Mouse (Mus musculus) 3134 (cell line): ENCODE measurements around the gene Wdr83.

Source experiments
- DNase-seq: peaks from one replicate; pipeline ENCODE4 v3.0.0-alpha.2; 2011; ENCODE audit warnings: low spot score; ENCODE audit not compliant: insufficient read length; ENCODE audit errors: extremely low read depth

Gene Wdr83

GRCm38 (mm10) chr8:85035728-85036310, 45.3 kb downstream of the Wdr83 start:
- no peak for DNase-seq

- no peak for DNase-seq
These were observed 45.9 kb downstream of the Wdr83 start for GRCm38 (mm10) chr8:85035165-85035727.

- no peak for DNase-seq
These were observed 46.3 kb downstream of the Wdr83 start for GRCm38 (mm10) chr8:85034764-85035163.

- no peak for DNase-seq
These were observed 47.2 kb downstream of the Wdr83 start for GRCm38 (mm10) chr8:85033867-85034266.

GRCm38 (mm10) chr8:85032622-85033311, 48.3 kb downstream of the Wdr83 start:
- DNase-seq, result no peak

GRCm38 (mm10) chr8:85029271-85029670, 51.8 kb downstream of the Wdr83 start:
- DNase-seq, result no peak

GRCm38 (mm10) chr8:85027922-85028321, 53.2 kb downstream of the Wdr83 start:
- DNase-seq, result no peak

GRCm38 (mm10) chr8:85027516-85027855, 53.6 kb downstream of the Wdr83 start:
- no peak for DNase-seq

- DNase-seq, result peak; percentile 92
These were observed 54.2 kb downstream of the Wdr83 start, which contains the start of gene Trir for GRCm38 (mm10) chr8:85026670-85027515. Gene Trir, plus strand, starts transcription at chr8:85026823.

GRCm38 (mm10) chr8:85025098-85025932, 55.8 kb downstream of the Wdr83 start, which contains the start of gene Asna1:
Gene Asna1, minus strand, starts transcription at chr8:85025281.
- peak; percentile 79 for DNase-seq
